Mouse (Mus musculus) intestine, postnatal 0 days (tissue): ENCODE measurements around the gene Slc31a2. TPM values are rescaled to one million over a fixed set of nuclear protein-coding genes. Genes with fewer than 3 reads are reported as not detected.

Source experiments
- ATAC-seq: fragments of 200-750 bp; cut with Nextera tagmentation; 2 replicates; pipeline ENCODE4 v1.8.0; 2017; ENCODE audit warnings: mild to moderate bottlenecking, moderate TSS enrichment, moderate library complexity
- H3K27ac ChIP-seq: fragments of 300-500 bp; sonication (generic); 2 replicates; pipeline ENCODE4 v1.5.1; 2014; ENCODE audit warnings: mild to moderate bottlenecking, low read depth, low read length, moderate library complexity
- H3K27me3 ChIP-seq: fragments of 300-500 bp; sonication (generic); replicated peaks from 2 replicates; pipeline ENCODE4 v1.6.1; 2014; ENCODE audit warnings: low read length, mixed read lengths; ENCODE audit not compliant: control insufficient read depth, insufficient read depth
- H3K36me3 ChIP-seq: fragments of 300-500 bp; sonication (generic); 2 replicates; pipeline ENCODE4 v1.6.1; 2014; ENCODE audit warnings: mild to moderate bottlenecking, moderate library complexity; ENCODE audit not compliant: control insufficient read depth, insufficient read depth
- H3K4me1 ChIP-seq: fragments of 300-500 bp; sonication (generic); replicated peaks from 2 replicates; pipeline ENCODE4 v1.6.1; 2014; ENCODE audit warnings: antibody characterized with exemption, low read length, mixed read lengths; ENCODE audit not compliant: control insufficient read depth, insufficient read depth
- H3K4me2 ChIP-seq: fragments of 300-500 bp; sonication (generic); replicated peaks from 2 replicates; pipeline ENCODE4 v1.6.1; 2014; ENCODE audit warnings: low read depth, mild to moderate bottlenecking, moderate library complexity
- H3K4me3 ChIP-seq: fragments of 300-500 bp; sonication (generic); 2 replicates; pipeline ENCODE4 v1.5.1; 2014; ENCODE audit warnings: low read depth, low read length
- H3K9ac ChIP-seq: fragments of 300-500 bp; sonication (generic); 2 replicates; pipeline ENCODE4 v1.6.1; 2014; ENCODE audit warnings: mild to moderate bottlenecking, low read depth, low read length
- H3K9me3 ChIP-seq: fragments of 300-500 bp; sonication (generic); 2 replicates; pipeline ENCODE4 v1.6.1; 2016; ENCODE audit warnings: mixed run types; ENCODE audit not compliant: control insufficient read depth
- CTCF ChIP-seq: sonication (generic); IDR thresholded peaks from 2 replicates; pipeline ENCODE4 v1.5.1; 2016; ENCODE audit warnings: low read depth, mild to moderate bottlenecking, control low read depth, antibody characterized with exemption, moderate library complexity
- whole genome bisulfite sequencing: fragments of 180-500 bp; shearing (Covaris S2); extraction: QIAGEN DNeasy Blood & Tissue Kit; methylation state at CpG from one replicate; pipeline ENCODE4 v1.1.7; 2014; 5-methylcytosine and 5-hydroxymethylcytosine counted together
- polyA plus RNA-seq: library from polyadenylated mRNA; unstranded; fragments of >200 nt; fragmentation: Nextera tagmentation; extraction: Ambion mirVana; gene quantifications from 2 replicates; pipeline ENCODE4 v1.2.1, GENCODE M21; 2015

Slc31a2 gene
- polyA plus RNA-seq, 1 experiment from 2014 or later: 16.1 TPM

DNA sequence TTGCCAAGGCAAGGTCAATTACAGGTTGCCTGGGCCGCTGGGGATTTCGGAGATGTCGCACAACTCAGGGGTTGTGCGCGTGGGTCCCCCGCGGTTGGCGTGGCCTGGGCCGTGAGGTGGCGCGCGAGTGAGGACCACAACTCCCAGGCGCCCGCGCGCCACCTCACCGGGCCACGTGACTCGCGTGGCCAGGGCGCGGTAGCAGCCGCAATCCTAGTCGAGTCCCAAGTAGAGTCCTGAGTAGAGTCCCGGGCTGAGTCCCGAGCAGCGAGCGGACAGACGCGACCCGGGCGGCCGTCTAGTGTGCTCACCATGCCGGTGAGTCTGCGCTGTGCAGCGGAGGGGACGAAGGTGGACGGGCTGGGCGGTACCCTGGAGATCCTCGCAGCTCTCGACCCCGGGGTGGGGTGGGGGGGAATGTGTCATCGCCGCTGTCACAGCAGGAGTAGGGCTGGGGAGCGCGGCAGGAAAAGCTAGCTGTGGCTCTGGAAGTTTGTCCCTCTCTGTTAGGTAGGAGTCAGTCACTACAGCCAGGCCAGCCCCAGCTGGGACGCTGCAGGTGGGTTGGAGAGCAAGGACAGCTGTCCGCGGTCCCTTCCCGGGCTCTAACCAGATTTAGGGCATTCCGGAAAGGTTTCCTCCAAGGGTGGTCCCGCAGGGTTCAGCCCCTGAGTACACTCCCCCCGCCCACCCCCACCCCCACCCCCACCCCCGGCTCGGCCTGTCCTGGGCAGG is 24.1 kb downstream of the Slc31a2 start:
- Histone ChIP-seq H3K27ac (peak overlapping the region; percentile 86), H3K4me3 (peak overlapping the region; percentile 79), H3K4me2 (peak overlapping the region; percentile 93), H3K9me3 (no peaks in the 10 kb centered on the region), H3K9ac (peak overlapping the region; percentile 65), H3K4me1 (no peaks in the 10 kb centered on the region), H3K36me3 (no peaks in the 10 kb centered on the region), H3K27me3 (no peaks in the 10 kb centered on the region)
- peak; percentile 88 for ATAC-seq
- TF ChIP-seq CTCF: peak; percentile 44
- under 1% methylated on average over 55 of the region's 55 CpGs for WGBS

DNA sequence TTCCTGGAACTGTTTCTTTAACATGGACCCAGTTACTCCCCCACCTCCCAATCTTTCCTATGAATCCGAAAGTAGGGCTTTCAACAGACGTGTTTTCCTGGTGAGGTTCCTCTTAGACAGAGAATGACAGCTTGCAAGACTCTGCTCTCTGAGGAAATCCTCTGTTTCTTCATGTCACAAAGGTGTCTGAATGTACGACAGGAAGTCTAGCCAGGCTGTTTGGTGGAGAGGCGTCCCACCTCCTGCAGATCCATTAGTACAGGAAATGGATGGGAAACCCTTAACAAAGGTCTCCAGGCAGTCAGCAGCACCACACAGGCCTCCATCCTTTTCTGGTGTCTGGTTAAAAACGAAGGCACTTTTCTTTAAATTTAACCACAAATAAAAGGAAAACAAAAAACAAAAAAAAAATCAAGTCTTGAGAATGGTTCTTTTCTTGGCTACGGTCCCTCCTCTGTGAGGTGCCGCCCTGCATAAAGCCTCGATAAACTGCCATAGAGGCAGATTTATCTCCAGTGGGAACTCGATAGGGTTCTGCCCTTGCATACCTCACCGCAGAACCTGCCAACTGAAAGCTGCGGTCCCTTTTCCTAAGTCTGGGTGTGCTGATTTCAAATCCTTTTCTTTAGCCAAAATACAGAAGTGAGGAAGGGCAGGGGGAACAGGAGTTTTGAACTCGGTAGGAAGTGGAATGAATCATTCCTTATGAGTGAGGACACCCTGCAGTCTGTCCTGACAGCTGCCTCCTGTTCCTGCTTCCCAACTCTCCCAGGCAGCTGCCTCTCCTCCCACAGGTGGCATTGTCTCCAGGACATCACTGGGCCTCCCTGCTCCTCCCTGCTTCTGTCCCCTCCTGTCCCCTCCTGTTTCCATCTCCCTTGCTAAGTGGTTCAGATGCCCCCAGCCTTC is 24.9 kb downstream of the Slc31a2 start:
- H3K4me1 ChIP-seq: no peaks in the 10 kb centered on the region
- H3K27me3 ChIP-seq: no peaks in the 10 kb centered on the region
- WGBS: 12% methylated on average over 12 of the region's 12 CpGs
- no peaks in the 10 kb centered on the region for H3K9me3 ChIP-seq
- ATAC-seq: no peak
- H3K27ac ChIP-seq: peak overlapping the region; percentile 86
- no peaks in the 10 kb centered on the region for H3K36me3 ChIP-seq
- no peak for TF ChIP-seq CTCF
- peak overlapping the region; percentile 93 for H3K4me2 ChIP-seq
- H3K4me3 ChIP-seq: peak overlapping the region; percentile 79
- H3K9ac ChIP-seq: peak overlapping the region; percentile 65

DNA sequence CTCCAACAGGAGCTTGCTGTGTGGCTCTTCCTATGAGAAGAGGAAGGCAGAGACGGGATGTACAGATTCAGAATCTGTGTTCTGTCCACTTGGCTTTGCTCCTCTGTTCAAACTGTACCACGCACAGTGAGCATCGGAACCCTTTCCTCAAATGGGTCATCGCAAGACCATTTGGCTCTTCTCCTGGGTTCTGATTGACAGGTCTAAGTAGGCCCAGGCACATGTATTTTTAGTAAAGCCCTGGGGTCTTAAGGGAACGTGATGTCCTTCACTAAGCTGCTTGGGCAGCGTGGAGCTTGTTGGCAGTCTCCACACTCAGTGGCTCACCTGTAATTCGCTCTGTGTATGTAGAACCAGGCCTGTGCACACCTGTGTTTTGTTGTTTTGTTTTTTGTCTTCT is 26.9 kb downstream of the Slc31a2 start:
- 93% methylated on average over 7 of the region's 7 CpGs for WGBS
- H3K9ac ChIP-seq: no peak overlapping the region
- H3K27me3 ChIP-seq: no peaks in the 10 kb centered on the region
- peaks cover 8% of the 10 kb centered on the region; the same call in 1 of the 2 replicates for H3K36me3 ChIP-seq
- ATAC-seq: no peak
- no peak for TF ChIP-seq CTCF
- H3K4me1 ChIP-seq: no peaks in the 10 kb centered on the region
- H3K9me3 ChIP-seq: no peaks in the 10 kb centered on the region
- H3K27ac ChIP-seq: no peak overlapping the region
- H3K4me3 ChIP-seq: no peak overlapping the region
- no peak overlapping the region for H3K4me2 ChIP-seq

DNA sequence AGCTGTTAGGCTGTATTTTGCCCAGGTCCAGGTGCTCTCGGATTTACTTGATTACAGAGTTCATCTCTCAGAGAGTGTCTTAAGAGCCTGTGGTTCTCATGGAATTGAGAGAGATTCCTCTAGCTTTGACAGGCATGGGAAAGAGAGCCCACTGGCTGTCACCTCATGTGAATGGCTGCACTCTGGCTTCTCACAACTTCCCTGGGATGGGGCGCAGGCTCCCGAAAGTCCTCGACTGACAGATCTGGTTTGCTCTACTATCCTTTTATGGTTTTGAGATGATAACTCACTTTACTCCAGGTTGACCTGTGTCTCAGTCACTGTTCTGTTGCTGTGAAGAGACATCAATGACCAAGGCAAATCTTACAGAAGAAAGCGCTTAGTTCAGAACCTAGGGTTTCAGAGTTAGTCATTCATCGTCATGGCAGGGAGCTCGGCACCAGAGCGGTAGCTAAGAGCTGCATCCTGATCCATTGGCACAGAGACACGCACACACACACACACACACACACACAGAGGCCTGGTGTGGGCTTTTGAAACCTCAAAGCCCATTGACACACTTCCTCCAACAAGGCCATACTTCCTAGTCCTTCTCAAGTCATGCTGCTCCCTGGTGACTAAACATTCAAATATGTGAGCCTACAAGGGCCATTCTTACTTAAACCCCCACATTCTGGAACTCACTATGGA is 28.6 kb downstream of the Slc31a2 start:
- no peak overlapping the region for H3K4me3 ChIP-seq
- no peaks in the 10 kb centered on the region for H3K27me3 ChIP-seq
- H3K4me1 ChIP-seq: no peaks in the 10 kb centered on the region
- H3K27ac ChIP-seq: no peak overlapping the region
- TF ChIP-seq CTCF: no peak
- WGBS: 91% methylated on average over 9 of the region's 9 CpGs
- H3K9me3 ChIP-seq: no peaks in the 10 kb centered on the region
- no peak overlapping the region for H3K4me2 ChIP-seq
- H3K36me3 ChIP-seq: peaks cover 12% of the 10 kb centered on the region; the same call in 1 of the 2 replicates
- H3K9ac ChIP-seq: no peak overlapping the region
- ATAC-seq: no peak

DNA sequence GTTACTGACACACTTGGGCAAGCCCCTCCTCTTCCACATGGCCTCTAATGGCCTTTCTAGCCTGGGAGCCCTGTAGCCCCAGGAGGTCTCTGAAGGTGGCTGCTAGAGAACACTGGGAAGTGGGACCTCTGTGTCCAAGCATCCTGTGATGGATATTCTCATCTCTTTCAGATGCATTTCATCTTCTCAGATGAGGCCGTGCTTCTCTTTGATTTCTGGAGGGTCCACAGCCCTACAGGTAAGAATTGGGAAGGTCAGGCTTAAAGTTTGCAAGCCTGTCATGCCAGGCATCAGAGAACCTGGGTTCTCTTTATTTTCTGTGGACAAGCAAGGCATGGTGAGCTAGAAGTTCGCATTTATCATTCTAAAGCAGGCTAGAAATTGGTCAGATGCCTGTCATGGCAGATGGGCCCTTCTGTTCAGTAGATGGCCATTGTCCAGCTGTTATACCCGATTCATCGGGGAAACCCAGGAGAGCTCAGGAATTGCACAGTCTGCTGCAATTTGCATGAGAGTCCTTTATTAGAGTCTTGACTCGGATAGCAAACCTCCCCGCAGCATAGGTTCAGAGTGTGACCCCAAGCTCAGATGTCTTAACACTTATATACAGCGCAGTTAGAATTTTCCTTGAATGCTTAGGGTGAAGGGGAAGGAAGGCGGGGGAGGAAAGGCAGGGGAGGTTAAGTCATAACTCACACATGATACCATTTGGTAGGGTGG is 30.3 kb downstream of the Slc31a2 start:
- no peak for TF ChIP-seq CTCF
- whole genome bisulfite sequencing: 70% methylated on average over 8 of the region's 8 CpGs
- Histone ChIP-seq H3K36me3 (peaks cover 25% of the 10 kb centered on the region), H3K4me3 (no peak overlapping the region), H3K27me3 (no peaks in the 10 kb centered on the region), H3K9ac (no peak overlapping the region), H3K27ac (no peak overlapping the region), H3K4me2 (no peak overlapping the region), H3K4me1 (no peaks in the 10 kb centered on the region), H3K9me3 (no peaks in the 10 kb centered on the region)
- ATAC-seq: no peak
